Mouse (Mus musculus): ENCODE measurements around the gene Ulk4. TPM values are rescaled to one million over a fixed set of nuclear protein-coding genes. Genes with fewer than 3 reads are reported as not detected.
A peak's percentile ranks its signal among the peaks of the same experiment; 100 is the strongest.

The Ulk4 gene
- polyA plus RNA-seq, 1 experiment from 2014 or later, result 159 TPM

DNA sequence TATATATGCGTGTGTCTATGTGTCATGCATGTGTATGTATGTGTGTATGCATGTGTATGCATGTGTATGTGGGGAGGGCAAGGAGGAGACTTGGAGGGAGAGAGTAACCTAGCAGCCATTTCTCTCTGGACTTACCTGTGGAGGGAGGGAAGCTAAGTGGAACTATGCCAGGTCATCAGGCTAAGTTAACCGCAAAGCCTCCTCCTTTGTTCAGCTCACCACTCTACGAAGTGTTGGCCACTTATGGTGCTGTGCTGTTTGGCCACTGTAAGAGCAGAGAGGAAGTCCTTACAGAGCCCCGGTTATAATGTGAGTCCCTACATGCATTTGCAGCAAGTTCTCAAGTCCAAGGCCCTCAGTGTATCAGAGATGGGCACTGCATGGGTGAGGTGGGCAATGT lies 300.1 kb downstream of the Ulk4 start:
- ATAC-seq, result no peak
- WGBS, result 98% methylated on average over 4 of the region's 4 CpGs

DNA sequence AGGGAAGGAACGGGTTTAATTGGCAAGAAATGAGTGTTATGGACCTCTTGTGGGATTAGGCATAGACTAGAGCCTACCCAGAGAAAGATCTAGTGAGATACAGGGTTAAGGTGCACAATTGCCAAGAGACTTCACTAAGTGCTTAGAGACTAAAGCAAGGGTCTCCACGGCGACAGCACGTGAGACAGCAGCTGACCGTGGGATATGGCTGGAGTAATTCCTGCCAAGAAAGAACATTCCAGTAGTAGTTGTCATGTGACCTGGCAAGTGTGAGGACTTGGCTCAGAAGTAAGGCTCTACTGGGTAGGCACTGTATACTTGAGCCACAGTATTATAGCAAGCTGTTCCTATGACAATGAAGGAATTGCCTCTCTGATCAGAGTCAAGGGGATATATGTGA lies 300.8 kb downstream of the Ulk4 start:
- 0 out of 2 replicates have a peak overlapping the region, but pooled peaks have one; percentile 4 for H3K27ac ChIP-seq

More for the DNA sequence above, 300.1 kb downstream of the Ulk4 start:
- Histone ChIP-seq H3K27me3 (no peaks in the 10 kb centered on the region), H3K4me3 (replicated peaks) (no peak overlapping the region), H3K9me3 (no peaks in the 10 kb centered on the region), H3K27ac (no peak overlapping the region), H3K4me1 (replicated peaks) (peaks cover 29% of the 10 kb centered on the region), H3K36me3 (peaks cover 3% of the 10 kb centered on the region; the same call in 1 of the 2 replicates), H3K9ac (replicated peaks) (no peak overlapping the region), H3K4me2 (replicated peaks) (no peak overlapping the region)

DNA sequence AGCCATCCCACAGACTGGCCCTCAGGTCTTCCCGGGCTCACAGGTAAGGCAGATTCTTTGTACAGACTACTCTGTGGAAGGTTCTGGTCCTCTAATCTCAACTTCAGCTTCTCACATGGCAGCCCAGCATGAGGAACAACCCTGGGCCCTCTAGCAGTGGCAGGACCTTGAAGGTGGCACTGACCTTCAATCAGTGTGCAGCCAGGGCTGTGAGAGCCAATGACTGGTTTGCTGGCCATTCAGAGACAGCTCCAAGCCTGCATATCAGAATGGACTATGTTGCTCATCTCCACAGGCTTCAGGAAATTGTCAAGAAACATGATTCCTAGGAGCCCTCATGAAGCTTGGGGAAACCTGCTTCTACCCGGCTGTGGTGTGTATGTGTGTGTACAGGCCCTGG lies 302.8 kb downstream of the Ulk4 start:
- ATAC-seq, result no peak
- Histone ChIP-seq H3K4me3 (replicated peaks) (no peak overlapping the region), H3K27ac (no peak overlapping the region), H3K36me3 (peaks cover 9% of the 10 kb centered on the region), H3K4me1 (replicated peaks) (peaks cover 4% of the 10 kb centered on the region), H3K27me3 (no peaks in the 10 kb centered on the region), H3K4me2 (replicated peaks) (no peak overlapping the region), H3K9ac (replicated peaks) (no peak overlapping the region), H3K9me3 (no peaks in the 10 kb centered on the region)
- 88% methylated on average over 2 of the region's 2 CpGs for WGBS

More for the DNA sequence above, 300.8 kb downstream of the Ulk4 start:
- 0 out of 2 replicates have a peak, but pooled peaks have one; percentile 51 for ATAC-seq
- H3K4me3 ChIP-seq (replicated peaks), result no peak overlapping the region
- H3K27me3 ChIP-seq, result no peaks in the 10 kb centered on the region
- no peak overlapping the region for H3K9ac ChIP-seq (replicated peaks)
- H3K36me3 ChIP-seq, result peaks cover 3% of the 10 kb centered on the region; the same call in 1 of the 2 replicates
- peaks cover 22% of the 10 kb centered on the region for H3K4me1 ChIP-seq (replicated peaks)
- WGBS, result 61% methylated on average over 5 of the region's 5 CpGs
- no peak overlapping the region for H3K4me2 ChIP-seq (replicated peaks)
- no peaks in the 10 kb centered on the region for H3K9me3 ChIP-seq

DNA sequence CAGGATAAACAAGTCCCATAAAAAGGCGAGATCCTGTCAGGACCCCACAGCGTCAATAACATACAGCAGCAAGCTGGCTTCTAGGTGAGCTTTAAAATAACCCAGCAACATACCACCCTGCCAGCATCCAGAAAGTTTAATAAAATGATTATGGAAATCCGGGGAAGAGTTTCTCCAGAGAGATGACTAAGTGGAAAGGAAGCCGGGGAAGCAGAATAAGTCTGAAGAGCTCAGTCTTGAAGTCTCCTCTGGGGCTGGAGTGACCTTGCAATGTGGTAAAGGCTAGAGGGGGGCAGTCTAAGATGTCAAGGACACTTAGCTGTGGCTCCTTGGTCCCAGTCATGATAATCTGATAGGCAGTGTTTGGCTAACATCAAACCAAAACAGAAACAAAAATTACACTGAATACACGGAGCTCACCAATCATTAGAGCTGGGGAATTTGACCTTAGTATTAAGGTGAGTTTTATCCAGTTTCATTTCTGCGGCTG lies 303.9 kb downstream of the Ulk4 start:
- Histone ChIP-seq H3K9me3 (no peaks in the 10 kb centered on the region), H3K4me2 (replicated peaks) (no peak overlapping the region), H3K36me3 (peaks cover 20% of the 10 kb centered on the region), H3K27me3 (no peaks in the 10 kb centered on the region), H3K27ac (no peak overlapping the region; the same call in 1 of the 2 replicates), H3K9ac (replicated peaks) (no peak overlapping the region), H3K4me3 (replicated peaks) (no peak overlapping the region), H3K4me1 (replicated peaks) (peaks cover 4% of the 10 kb centered on the region)
- 82% methylated on average over 6 of the region's 6 CpGs for WGBS
- no peak for ATAC-seq

DNA sequence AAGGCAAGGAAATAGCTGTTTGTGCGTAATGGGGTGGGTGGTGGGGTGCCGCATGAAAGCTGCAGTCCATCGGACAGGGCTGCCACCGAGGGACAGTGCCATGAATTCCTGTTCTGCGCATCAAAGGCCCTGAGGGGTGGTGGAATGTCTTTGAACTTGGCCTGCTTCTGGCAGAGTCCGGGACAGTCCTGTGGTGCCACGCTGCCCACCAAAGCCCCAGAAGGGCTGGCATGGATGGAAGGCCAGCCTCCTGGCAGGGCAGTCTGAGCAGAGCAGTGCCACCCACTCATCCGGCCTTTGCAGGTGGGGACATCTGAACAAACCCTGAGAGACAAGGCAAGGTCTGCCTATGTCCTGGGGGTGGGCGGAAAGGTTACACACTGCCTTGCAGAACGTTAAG lies 312.0 kb downstream of the Ulk4 start:
- H3K9me3 ChIP-seq, result no peaks in the 10 kb centered on the region
- 0 out of 2 replicates have a peak overlapping the region, but pooled peaks have one; percentile 23 for H3K9ac ChIP-seq (replicated peaks)
- no peak overlapping the region for H3K27ac ChIP-seq
- H3K4me1 ChIP-seq (replicated peaks), result peaks cover 30% of the 10 kb centered on the region
- WGBS, result 85% methylated on average over 10 of the region's 10 CpGs
- H3K4me2 ChIP-seq (replicated peaks), result no peak overlapping the region
- no peak for ATAC-seq
- H3K4me3 ChIP-seq (replicated peaks), result no peak overlapping the region
- H3K27me3 ChIP-seq, result no peaks in the 10 kb centered on the region
- peaks cover 95% of the 10 kb centered on the region for H3K36me3 ChIP-seq

DNA sequence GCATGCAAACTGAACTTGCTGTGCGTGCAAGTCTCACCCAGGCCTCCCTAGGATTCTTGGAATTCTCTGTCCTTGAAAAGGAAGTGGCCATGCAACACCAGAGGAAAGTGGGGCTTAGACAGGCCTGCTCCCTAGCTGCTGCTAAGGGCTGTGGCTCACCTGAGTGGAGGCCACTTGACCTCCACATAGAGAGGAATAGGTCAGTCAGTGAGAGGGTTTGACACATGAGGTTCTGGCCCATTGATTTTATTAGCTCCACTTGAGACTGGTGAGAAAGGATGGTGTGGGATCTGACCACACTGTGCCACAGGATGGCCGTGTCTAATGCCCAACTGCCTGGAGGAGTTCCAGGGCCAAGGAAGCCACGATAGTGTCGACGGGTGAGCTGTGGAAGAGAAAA lies 312.8 kb downstream of the Ulk4 start:
- H3K36me3 ChIP-seq, result peaks cover 97% of the 10 kb centered on the region
- H3K27me3 ChIP-seq, result no peaks in the 10 kb centered on the region
- H3K4me3 ChIP-seq (replicated peaks), result no peak overlapping the region
- no peaks in the 10 kb centered on the region for H3K9me3 ChIP-seq
- H3K27ac ChIP-seq, result peak overlapping the region; percentile 39
- peaks cover 30% of the 10 kb centered on the region for H3K4me1 ChIP-seq (replicated peaks)
- H3K4me2 ChIP-seq (replicated peaks), result no peak overlapping the region
- WGBS, result 86% methylated on average over 5 of the region's 5 CpGs
- no peak overlapping the region for H3K9ac ChIP-seq (replicated peaks)
- no peak for ATAC-seq

DNA sequence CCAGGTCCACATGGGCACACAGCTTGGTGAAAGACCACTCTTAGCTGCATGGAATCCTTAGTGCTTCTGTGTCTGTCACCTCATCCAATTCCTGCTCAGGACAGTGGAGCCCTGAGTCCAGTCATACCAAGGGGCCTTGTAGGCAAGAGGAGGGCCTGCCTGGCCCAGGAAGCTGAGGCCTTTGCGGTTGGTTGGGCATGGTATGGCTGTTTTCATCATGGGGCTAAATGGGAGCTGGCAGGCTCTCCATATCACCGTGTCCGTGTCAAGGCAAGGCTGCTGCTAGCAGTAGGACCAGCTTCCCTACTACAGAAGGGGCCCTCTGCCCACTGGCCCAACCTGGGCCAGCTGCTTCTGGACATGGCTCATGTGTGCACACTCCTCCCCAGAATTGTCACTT lies 313.3 kb downstream of the Ulk4 start:
- H3K9me3 ChIP-seq, result no peaks in the 10 kb centered on the region
- H3K36me3 ChIP-seq, result peaks cover 97% of the 10 kb centered on the region
- 82% methylated on average over 3 of the region's 3 CpGs for WGBS
- H3K27ac ChIP-seq, result peak overlapping the region; percentile 39; the same call in 1 of the 2 replicates
- no peaks in the 10 kb centered on the region for H3K27me3 ChIP-seq
- no peak overlapping the region for H3K4me2 ChIP-seq (replicated peaks)
- peaks cover 30% of the 10 kb centered on the region for H3K4me1 ChIP-seq (replicated peaks)
- no peak for ATAC-seq
- H3K9ac ChIP-seq (replicated peaks), result no peak overlapping the region
- no peak overlapping the region for H3K4me3 ChIP-seq (replicated peaks)

DNA sequence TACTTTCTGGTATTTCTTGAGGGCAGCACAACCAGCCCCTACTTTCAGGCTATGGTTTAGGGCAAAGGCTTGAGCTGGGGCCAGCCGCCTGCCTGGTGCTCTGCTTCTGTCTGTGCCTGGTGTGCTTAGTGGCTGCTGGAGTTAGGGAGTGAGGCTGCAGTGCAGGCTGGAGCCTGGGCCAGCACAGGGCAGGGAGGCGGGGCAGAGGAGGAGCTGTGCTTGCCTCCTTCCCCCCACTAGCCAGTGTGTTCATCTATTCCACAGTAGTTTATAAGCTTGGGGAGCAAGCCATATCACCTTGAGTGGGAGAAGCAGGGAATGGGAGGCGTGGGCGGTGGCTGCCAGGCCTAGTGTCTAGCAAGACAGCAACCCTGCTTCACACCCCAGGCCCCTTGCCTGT lies 313.9 kb downstream of the Ulk4 start:
- ATAC-seq, result no peak
- Histone ChIP-seq H3K36me3 (peaks cover 97% of the 10 kb centered on the region), H3K4me1 (replicated peaks) (peaks cover 30% of the 10 kb centered on the region), H3K9ac (replicated peaks) (no peak overlapping the region), H3K4me2 (replicated peaks) (no peak overlapping the region), H3K27me3 (no peaks in the 10 kb centered on the region), H3K9me3 (no peaks in the 10 kb centered on the region), H3K27ac (peak overlapping the region; percentile 42; the same call in 1 of the 2 replicates), H3K4me3 (replicated peaks) (no peak overlapping the region)
- WGBS, result 86% methylated on average over 4 of the region's 4 CpGs

DNA sequence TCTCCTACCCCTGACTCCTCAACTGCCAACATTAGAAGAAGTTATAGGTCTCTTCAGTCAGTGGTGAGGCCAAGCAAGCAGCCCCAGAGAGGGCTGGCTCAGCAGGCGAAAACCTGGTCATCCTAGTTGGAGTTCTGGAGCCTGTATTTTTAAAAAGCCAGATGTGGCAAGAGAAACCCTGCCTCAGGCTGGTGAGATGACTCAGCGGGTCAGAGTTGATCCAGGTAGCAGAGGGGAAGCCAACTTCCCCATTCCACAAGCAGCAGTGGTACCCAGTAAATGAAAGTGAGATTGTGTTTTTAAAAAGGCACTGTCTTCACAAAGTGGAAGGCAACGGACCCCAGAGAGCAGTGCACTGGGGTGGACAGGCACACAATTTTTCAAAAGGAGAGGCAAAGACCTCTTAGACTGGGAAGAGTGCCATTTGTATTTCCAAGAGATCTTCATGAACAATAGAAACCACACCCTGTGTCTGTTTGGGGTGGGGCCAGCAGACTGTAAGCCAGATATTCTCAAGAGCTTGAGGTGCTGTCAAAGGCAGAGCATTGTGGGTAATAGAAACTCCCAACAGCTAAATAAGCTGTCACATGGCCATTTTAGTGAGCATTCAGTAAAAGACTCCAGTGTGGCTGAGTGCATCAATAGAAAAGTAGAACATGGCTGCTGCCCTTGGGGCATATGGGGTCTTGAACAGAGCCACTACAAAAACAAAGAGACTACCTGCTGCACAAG lies 314.9 kb downstream of the Ulk4 start:
- Histone ChIP-seq H3K27ac (0 out of 2 replicates have a peak overlapping the region, but pooled peaks have one; percentile 42), H3K4me2 (replicated peaks) (no peak overlapping the region), H3K27me3 (no peaks in the 10 kb centered on the region), H3K36me3 (peaks cover 99% of the 10 kb centered on the region), H3K9me3 (no peaks in the 10 kb centered on the region), H3K9ac (replicated peaks) (no peak overlapping the region), H3K4me1 (replicated peaks) (peaks cover 30% of the 10 kb centered on the region), H3K4me3 (replicated peaks) (no peak overlapping the region)
- no peak for ATAC-seq
- WGBS, result 89% methylated on average over 3 of the region's 3 CpGs

DNA sequence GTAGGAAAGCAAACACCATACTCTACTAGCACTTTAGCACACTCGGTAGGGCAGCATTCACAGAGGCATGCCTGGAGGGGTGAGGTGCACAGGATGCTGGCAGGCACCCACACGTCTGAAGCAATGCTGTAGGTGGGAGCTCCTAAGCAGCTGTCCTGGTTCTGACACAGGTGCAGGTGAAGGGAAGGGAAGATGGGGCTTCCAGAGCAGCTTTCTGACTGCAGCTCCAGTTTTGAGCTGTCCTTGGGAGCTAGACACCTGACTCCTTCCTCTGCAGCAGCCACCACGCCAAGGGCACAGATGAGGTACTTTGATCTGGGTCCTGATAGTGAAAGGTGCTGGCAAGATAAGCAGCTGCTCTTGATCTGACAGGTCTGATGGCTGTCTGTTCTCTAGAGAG lies 315.5 kb downstream of the Ulk4 start:
- H3K9me3 ChIP-seq, result no peaks in the 10 kb centered on the region
- peaks cover 30% of the 10 kb centered on the region for H3K4me1 ChIP-seq (replicated peaks)
- ATAC-seq, result no peak
- WGBS, result 77% methylated on average over 3 of the region's 3 CpGs
- H3K4me2 ChIP-seq (replicated peaks), result no peak overlapping the region
- 0 out of 2 replicates have a peak overlapping the region, but pooled peaks have one; percentile 7 for H3K9ac ChIP-seq (replicated peaks)
- H3K27me3 ChIP-seq, result no peaks in the 10 kb centered on the region
- no peak overlapping the region for H3K27ac ChIP-seq
- H3K36me3 ChIP-seq, result peaks cover 99% of the 10 kb centered on the region
- H3K4me3 ChIP-seq (replicated peaks), result no peak overlapping the region

DNA sequence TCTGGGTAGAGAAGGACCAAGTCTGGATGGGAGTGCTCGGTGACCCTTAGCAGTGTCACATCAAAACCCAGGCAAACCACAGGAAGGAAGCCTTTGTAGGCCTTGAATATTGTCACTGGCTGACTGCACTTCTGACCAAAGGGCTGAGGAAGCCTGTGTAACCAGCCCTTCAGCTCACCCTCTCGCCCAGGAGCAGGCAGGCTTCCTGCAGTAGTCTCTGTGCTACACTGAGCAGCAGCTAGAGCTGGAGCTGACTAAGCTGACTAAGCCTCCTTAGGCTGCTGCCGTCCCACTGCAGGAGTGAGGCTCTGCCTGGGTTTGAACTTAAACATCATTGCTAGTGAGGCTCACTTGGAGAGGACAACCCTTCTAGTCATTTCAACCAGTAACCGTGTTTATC lies 316.4 kb downstream of the Ulk4 start:
- WGBS, result 75% methylated on average over 4 of the region's 4 CpGs
- H3K9me3 ChIP-seq, result no peaks in the 10 kb centered on the region
- H3K9ac ChIP-seq (replicated peaks), result no peak overlapping the region
- no peak for ATAC-seq
- H3K27me3 ChIP-seq, result no peaks in the 10 kb centered on the region
- no peak overlapping the region for H3K4me3 ChIP-seq (replicated peaks)
- peaks cover 28% of the 10 kb centered on the region for H3K4me1 ChIP-seq (replicated peaks)
- peaks cover 99% of the 10 kb centered on the region for H3K36me3 ChIP-seq
- H3K4me2 ChIP-seq (replicated peaks), result no peak overlapping the region
- 0 out of 2 replicates have a peak overlapping the region, but pooled peaks have one; percentile 22 for H3K27ac ChIP-seq

DNA sequence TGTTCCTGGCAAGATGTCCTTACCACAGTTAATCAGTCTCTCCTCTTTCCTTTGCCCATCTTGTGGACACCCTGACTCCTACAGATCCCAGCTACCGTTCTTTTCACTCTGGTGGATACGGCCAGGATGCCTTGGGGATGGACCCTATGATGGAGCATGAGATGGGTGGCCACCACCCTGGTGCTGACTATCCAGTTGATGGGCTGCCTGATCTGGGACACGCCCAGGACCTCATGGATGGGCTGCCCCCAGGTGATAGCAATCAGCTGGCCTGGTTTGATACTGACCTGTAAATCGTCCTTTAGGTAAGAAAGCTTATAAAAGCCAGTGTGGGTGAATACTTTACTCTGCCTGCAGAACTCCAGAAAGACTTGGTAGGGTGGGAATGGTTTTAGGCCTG lies 317.8 kb downstream of the Ulk4 start:
- H3K9me3 ChIP-seq, result no peaks in the 10 kb centered on the region
- peaks cover 99% of the 10 kb centered on the region for H3K36me3 ChIP-seq
- no peaks in the 10 kb centered on the region for H3K27me3 ChIP-seq
- no peak overlapping the region for H3K27ac ChIP-seq
- H3K4me3 ChIP-seq (replicated peaks), result no peak overlapping the region
- peaks cover 26% of the 10 kb centered on the region for H3K4me1 ChIP-seq (replicated peaks)
- no peak overlapping the region for H3K9ac ChIP-seq (replicated peaks)
- WGBS, result 82% methylated on average over 4 of the region's 4 CpGs
- ATAC-seq, result no peak
- H3K4me2 ChIP-seq (replicated peaks), result no peak overlapping the region
